Mouse (Mus musculus): ENCODE data around the gene Marveld1.

GRCm38 (mm10) chr19:42115783-42116335, 31.3 kb upstream of the Marveld1 start:
- TF ChIP-seq POLR2A (IDR thresholded peaks at IDR 0.05; ENCODE audit: borderline replicate concordance, extremely low read depth, low read depth, low read length) (no peak), CTCF (IDR thresholded peaks at IDR 0.05; ENCODE audit: insufficient read depth, low read length) (no peak)
